ENCODE assay signal across 9 mouse cellular contexts in genomic region chr5:139083841-139084240, GRCm38 (mm10).
A peak's percentile ranks its signal among the peaks of the same experiment; 100 is the strongest.
DNase-seq lines count a peak whose midpoint lies in the region; TF ChIP-seq lines count a peak whose summit lies in the region.
"Had no signal": no experiment of that assay in that cellular context is flagged by ENCODE, and none has a peak within 500 bp of the region (broad histone marks: within the 10 kb centered on the region; RNA-seq: fewer than 3 reads in every experiment).

No protein-coding gene starts in this region.

- no peak for DNase-seq in left cerebral cortex, adult 2 months (ENCODE audit: extremely low spot score in 1 of 2, low spot score in 2 of 2)
- no peak for DNase-seq in left cerebral cortex, postnatal 25 days (ENCODE audit: low spot score in 2 of 2)
- peak; percentile 36 to 42 for DNase-seq in cerebellum, postnatal 10 days
- DNase-seq in heart, embryonic 10.5 days (ENCODE audit: low spot score), result no peak
- peak; percentile 63 for DNase-seq in heart, postnatal 4 days
- no peak for DNase-seq in thymus, postnatal 4 days
- no peak for DNase-seq in ovary, postnatal 36 days (ENCODE audit: low spot score)
- no peak for DNase-seq in urinary bladder, postnatal 10 days (ENCODE audit: low spot score)

- H3K9me3 ChIP-seq in heart, embryonic 10.5 days, result no peaks in the 10 kb centered on the region
- H3K9me3 ChIP-seq: midbrain, embryonic 10.5 days had no signal

- H3K27ac ChIP-seq in left cerebral cortex, adult 2 months, result peak overlapping the region; percentile 68
- peak overlapping the region; percentile 69 for H3K27ac ChIP-seq in heart, embryonic 10.5 days
- H3K27ac ChIP-seq: midbrain, embryonic 10.5 days had no signal

- intact Hi-C loops in left cerebral cortex, adult 2 months (cut with DNase I), result loop anchor here (2.0 kb wide), 1 partner anchor 235 kb away; no protein-coding TSS in a partner anchor
- intact Hi-C loops in left cerebral cortex, postnatal 25 days (cut with DNase I), result no loop called here

- H3K4me3 ChIP-seq in left cerebral cortex, adult 2 months, result no peak overlapping the region
- no peak overlapping the region for H3K4me3 ChIP-seq in heart, embryonic 10.5 days
- H3K4me3 ChIP-seq: midbrain, embryonic 10.5 days had no signal

- no peak for TF ChIP-seq CTCF in left cerebral cortex, adult 2 months (IDR thresholded peaks at IDR 0.05)

- no peaks in the 10 kb centered on the region for H3K36me3 ChIP-seq in heart, embryonic 10.5 days
- H3K36me3 ChIP-seq: midbrain, embryonic 10.5 days had no signal

- H3K4me1 ChIP-seq in heart, embryonic 10.5 days, result peaks cover 50% of the 10 kb centered on the region

- H3K27me3 ChIP-seq in heart, embryonic 10.5 days (ENCODE audit: insufficient read depth, poor library complexity, severe bottlenecking), result no peaks in the 10 kb centered on the region

- 75% methylated on average over 4 of the region's 4 CpGs for WGBS in heart, embryonic 10.5 days

Comparison
In these comparisons a context has a peak if more than half of its experiments do, and no peak if none do; other contexts are left out.
1. DNase-seq: peak in cerebellum, postnatal 10 days (2 of 2) and heart, postnatal 4 days (single experiment); none in left cerebral cortex, adult 2 months (0 of 2), left cerebral cortex, postnatal 25 days (0 of 2), heart, embryonic 10.5 days (single experiment), thymus, postnatal 4 days (single experiment), ovary, postnatal 36 days (single experiment) and urinary bladder, postnatal 10 days (single experiment).